Comparison of ENCODE assay signal across 33 mouse cellular contexts in the genomic region with DNA sequence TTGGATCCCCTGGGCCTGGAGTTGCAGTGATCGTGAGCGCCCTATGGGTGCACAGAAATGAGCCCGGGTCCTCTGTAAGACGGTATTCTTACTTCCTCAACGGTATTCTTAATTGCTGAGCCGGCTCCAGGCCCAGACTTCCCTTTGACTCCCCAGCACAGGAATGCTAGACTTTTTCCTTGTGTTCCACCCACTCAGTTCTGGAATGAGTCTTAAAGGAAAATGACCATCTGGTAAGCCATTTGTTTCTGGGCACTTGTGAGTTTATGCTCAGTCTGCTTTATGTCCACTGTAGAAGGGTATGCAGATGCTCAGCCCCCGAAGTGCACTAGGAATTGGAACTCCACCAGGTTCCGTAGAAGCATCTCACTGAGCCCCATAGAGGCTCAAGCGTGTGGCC. TPM values are rescaled to one million over a fixed set of nuclear protein-coding genes. Genes with fewer than 3 reads are reported as not detected.
A peak's percentile ranks its signal among the peaks of the same experiment; 100 is the strongest.
DNase-seq lines count a peak whose midpoint lies in the region; ATAC-seq and TF ChIP-seq lines count a peak whose summit lies in the region.
"Had no signal": no experiment of that assay in that cellular context is flagged by ENCODE, and none has a peak within 500 bp of the region (broad histone marks: within the 10 kb centered on the region; RNA-seq: fewer than 3 reads in every experiment).

No protein-coding gene starts in this region.

- no peak overlapping the region for H3K4me3 ChIP-seq in kidney, postnatal 0 days (replicated peaks; ENCODE audit: low read depth, low read length)
- no peak overlapping the region for H3K4me3 ChIP-seq in kidney, embryonic 15.5 days (replicated peaks)
- no peak overlapping the region for H3K4me3 ChIP-seq in left cerebral cortex, adult 2 months
- no peak overlapping the region for H3K4me3 ChIP-seq in neural tube, embryonic 15.5 days (replicated peaks)
- no peak overlapping the region for H3K4me3 ChIP-seq in forebrain, postnatal 0 days (ENCODE audit: low read depth, low read length)
- H3K4me3 ChIP-seq: embryonic facial prominence, embryonic 13.5 days; forebrain, embryonic 10.5 days; forebrain, embryonic 15.5 days; heart, adult 2 months; heart, embryonic 13.5 days; layer of hippocampus, adult 2 months; limb, embryonic 12.5 days; neural tube, embryonic 12.5 days had no signal

- 60% methylated on average over 9 of the region's 9 CpGs for WGBS in kidney, postnatal 0 days
- WGBS in kidney, embryonic 15.5 days, result 76% methylated on average over 9 of the region's 9 CpGs
- WGBS in neural tube, embryonic 15.5 days, result 77% methylated on average over 9 of the region's 9 CpGs
- 66% methylated on average over 9 of the region's 9 CpGs for WGBS in forebrain, postnatal 0 days

- peak; percentile 4 for DNase-seq in kidney, postnatal 0 days (ENCODE audit: low spot score)
- DNase-seq in left cerebral cortex, adult 8-10 months (ENCODE audit: low spot score in 2 of 2), result peak; percentile 12 to 55
- no peak for DNase-seq in left cerebral cortex, adult 2 months (ENCODE audit: extremely low spot score in 1 of 2, low spot score in 2 of 2)
- DNase-seq in telencephalon, adult 2 months (ENCODE audit: low read depth, low spot score), result peak; percentile 76
- no peak for DNase-seq in forebrain, postnatal 0 days
- DNase-seq: adrenal gland, postnatal 14 days; cerebellum, adult 11-12 months; cerebellum, adult 9-11 months; heart, adult 2 months; heart, postnatal 10 days; kidney, adult 9 months; kidney, postnatal 25 days; lung, postnatal 36 days; thymus, postnatal 14 days had no signal

- no peaks in the 10 kb centered on the region for H3K36me3 ChIP-seq in kidney, postnatal 0 days (ENCODE audit: insufficient read depth, low read length)
- H3K36me3 ChIP-seq in kidney, embryonic 15.5 days, result no peaks in the 10 kb centered on the region
- H3K36me3 ChIP-seq in neural tube, embryonic 15.5 days, result no peaks in the 10 kb centered on the region
- H3K36me3 ChIP-seq in forebrain, postnatal 0 days (ENCODE audit: insufficient read depth), result no peaks in the 10 kb centered on the region
- H3K36me3 ChIP-seq: embryonic facial prominence, embryonic 13.5 days; forebrain, embryonic 15.5 days; heart, embryonic 13.5 days; limb, embryonic 12.5 days had no signal

- peaks cover 24% of the 10 kb centered on the region for H3K27me3 ChIP-seq in kidney, postnatal 0 days (ENCODE audit: insufficient read depth, low read length)
- peaks cover 60% of the 10 kb centered on the region for H3K27me3 ChIP-seq in kidney, embryonic 15.5 days
- H3K27me3 ChIP-seq in neural tube, embryonic 15.5 days (replicated peaks), result peaks cover 23% of the 10 kb centered on the region; the same call in 1 of the 2 replicates
- peaks cover 10% of the 10 kb centered on the region for H3K27me3 ChIP-seq in forebrain, postnatal 0 days (ENCODE audit: insufficient read depth, low read length)

- H3K9ac ChIP-seq in kidney, postnatal 0 days (ENCODE audit: low read depth, low read length), result no peak overlapping the region
- H3K9ac ChIP-seq in kidney, embryonic 15.5 days, result no peak overlapping the region
- H3K9ac ChIP-seq in neural tube, embryonic 15.5 days (replicated peaks), result no peak overlapping the region
- no peak overlapping the region for H3K9ac ChIP-seq in forebrain, postnatal 0 days
- H3K9ac ChIP-seq: embryonic facial prominence, embryonic 13.5 days; forebrain, embryonic 15.5 days; heart, embryonic 13.5 days; hindbrain, embryonic 14.5 days; limb, embryonic 12.5 days; neural tube, embryonic 12.5 days had no signal

- peaks cover 14% of the 10 kb centered on the region; the same call in 1 of the 2 replicates for H3K4me1 ChIP-seq in kidney, postnatal 0 days (replicated peaks; ENCODE audit: insufficient read depth, low read length)
- peaks cover 27% of the 10 kb centered on the region for H3K4me1 ChIP-seq in kidney, embryonic 15.5 days
- H3K4me1 ChIP-seq in neural tube, embryonic 15.5 days, result peaks cover 62% of the 10 kb centered on the region
- H3K4me1 ChIP-seq in forebrain, postnatal 0 days (ENCODE audit: insufficient read depth), result no peaks in the 10 kb centered on the region

- H3K4me2 ChIP-seq in kidney, postnatal 0 days (ENCODE audit: low read length), result no peak overlapping the region
- no peak overlapping the region for H3K4me2 ChIP-seq in kidney, embryonic 15.5 days
- H3K4me2 ChIP-seq in neural tube, embryonic 15.5 days, result peak overlapping the region; percentile 20
- no peak overlapping the region for H3K4me2 ChIP-seq in forebrain, postnatal 0 days (ENCODE audit: low read depth)
- H3K4me2 ChIP-seq: embryonic facial prominence, embryonic 13.5 days; forebrain, embryonic 15.5 days; heart, embryonic 13.5 days; hindbrain, embryonic 14.5 days; limb, embryonic 12.5 days; midbrain, embryonic 11.5 days; neural tube, embryonic 12.5 days had no signal

- intact Hi-C loops in left cerebral cortex, adult 2 months (cut with DNase I), result loop anchor here (5.0 kb wide), 1 partner anchor 163 kb away; no protein-coding TSS in a partner anchor

- H3K9me3 ChIP-seq in kidney, postnatal 0 days (replicated peaks; ENCODE audit: low read length), result no peaks in the 10 kb centered on the region
- no peaks in the 10 kb centered on the region for H3K9me3 ChIP-seq in kidney, embryonic 15.5 days (replicated peaks)
- H3K9me3 ChIP-seq in neural tube, embryonic 15.5 days (replicated peaks), result no peaks in the 10 kb centered on the region
- no peaks in the 10 kb centered on the region for H3K9me3 ChIP-seq in forebrain, postnatal 0 days (ENCODE audit: low read length)
- H3K9me3 ChIP-seq: embryonic facial prominence, embryonic 13.5 days; forebrain, embryonic 10.5 days; forebrain, embryonic 15.5 days; heart, embryonic 13.5 days; limb, embryonic 12.5 days; neural tube, embryonic 12.5 days had no signal

- no peak overlapping the region for H3K27ac ChIP-seq in kidney, postnatal 0 days
- H3K27ac ChIP-seq in kidney, embryonic 15.5 days, result no peak overlapping the region
- H3K27ac ChIP-seq in left cerebral cortex, adult 2 months, result no peak overlapping the region
- no peak overlapping the region for H3K27ac ChIP-seq in neural tube, embryonic 15.5 days (replicated peaks)
- no peak overlapping the region for H3K27ac ChIP-seq in forebrain, postnatal 0 days (ENCODE audit: low read depth, low read length)
- H3K27ac ChIP-seq: embryonic facial prominence, embryonic 13.5 days; forebrain, embryonic 10.5 days; forebrain, embryonic 15.5 days; heart, adult 2 months; heart, embryonic 13.5 days; hindbrain, embryonic 14.5 days; layer of hippocampus, adult 2 months; limb, embryonic 12.5 days; neural tube, embryonic 12.5 days had no signal

- no peak for ATAC-seq in kidney, postnatal 0 days (replicated peaks; ENCODE audit: low FRiP score, low read depth)
- ATAC-seq in kidney, embryonic 15.5 days (replicated peaks; ENCODE audit: low FRiP score), result no peak
- no peak for ATAC-seq in neural tube, embryonic 15.5 days (ENCODE audit: low FRiP score)
- no peak for ATAC-seq in forebrain, postnatal 0 days
- ATAC-seq: CD4-positive, CD25-positive, alpha-beta regulatory T cell, adult 4 months; forebrain, embryonic 15.5 days; intestine, postnatal 0 days; midbrain, embryonic 16.5 days had no signal

- TF ChIP-seq CTCF in kidney, postnatal 0 days (IDR thresholded peaks at IDR 0.05; ENCODE audit: low read depth), result no peak
- TF ChIP-seq CTCF in left cerebral cortex, adult 2 months (IDR thresholded peaks at IDR 0.05), result no peak
- no peak for TF ChIP-seq CTCF in forebrain, postnatal 0 days (IDR thresholded peaks at IDR 0.05; ENCODE audit: low read depth)

RNA-seq across cellular contexts. Expression of a gene that starts 4.3 kb away (rescaled TPM):
- polyA plus RNA-seq in kidney, postnatal 0 days (2015; fragmentation: Nextera tagmentation; extraction: Ambion mirVana), result 0.96 and 1.2 TPM in 2 replicates
- 1.1 TPM in 2 replicates for polyA plus RNA-seq in kidney, embryonic 15.5 days (2015; fragmentation: Nextera tagmentation; extraction: Ambion mirVana)
- total RNA-seq in left cerebral cortex, adult 8-10 months (2022), result 10 to 100 TPM; 44.2 to 70.5 (median 65.1) TPM
- total RNA-seq in left cerebral cortex, adult 2 months (2021), result 100 to 1,000 TPM; 125 to 133 TPM
- 13.5 and 15.1 TPM in 2 replicates for polyA plus RNA-seq in neural tube, embryonic 15.5 days (2015; fragmentation: Nextera tagmentation; extraction: Ambion mirVana)
- total RNA-seq in forebrain, postnatal 0 days (2014; rRNA removed), result 22.5 and 33.1 TPM in 2 replicates
- polyA plus RNA-seq in forebrain, postnatal 0 days (2015; fragmentation: Nextera tagmentation; extraction: Ambion mirVana), result 5.1 and 6.9 TPM in 2 replicates
- total RNA-seq: common myeloid progenitor, adult 5-6 weeks; gastrocnemius, adult 8-10 months; hematopoietic stem cell, adult 5-6 weeks; megakaryocyte, adult 5-6 weeks had no signal
- polyA plus RNA-seq: CD4-positive, CD25-positive, alpha-beta regulatory T cell, adult 4 months; liver, adult 2 months had no signal

Comparison
In these comparisons a context has a peak if more than half of its experiments do, and no peak if none do; other contexts are left out.
1. DNase-seq: peak in kidney, postnatal 0 days (single experiment), left cerebral cortex, adult 8-10 months (2 of 2) and telencephalon, adult 2 months (single experiment); none in left cerebral cortex, adult 2 months (0 of 2) and forebrain, postnatal 0 days (single experiment).